Mouse (Mus musculus): ENCODE measurements around the gene Dgkz. TPM values are rescaled to one million over a fixed set of nuclear protein-coding genes. Genes with fewer than 3 reads are reported as not detected.

Dgkz gene
- polyA plus RNA-seq, 1 experiment: 47.1 TPM

DNA sequence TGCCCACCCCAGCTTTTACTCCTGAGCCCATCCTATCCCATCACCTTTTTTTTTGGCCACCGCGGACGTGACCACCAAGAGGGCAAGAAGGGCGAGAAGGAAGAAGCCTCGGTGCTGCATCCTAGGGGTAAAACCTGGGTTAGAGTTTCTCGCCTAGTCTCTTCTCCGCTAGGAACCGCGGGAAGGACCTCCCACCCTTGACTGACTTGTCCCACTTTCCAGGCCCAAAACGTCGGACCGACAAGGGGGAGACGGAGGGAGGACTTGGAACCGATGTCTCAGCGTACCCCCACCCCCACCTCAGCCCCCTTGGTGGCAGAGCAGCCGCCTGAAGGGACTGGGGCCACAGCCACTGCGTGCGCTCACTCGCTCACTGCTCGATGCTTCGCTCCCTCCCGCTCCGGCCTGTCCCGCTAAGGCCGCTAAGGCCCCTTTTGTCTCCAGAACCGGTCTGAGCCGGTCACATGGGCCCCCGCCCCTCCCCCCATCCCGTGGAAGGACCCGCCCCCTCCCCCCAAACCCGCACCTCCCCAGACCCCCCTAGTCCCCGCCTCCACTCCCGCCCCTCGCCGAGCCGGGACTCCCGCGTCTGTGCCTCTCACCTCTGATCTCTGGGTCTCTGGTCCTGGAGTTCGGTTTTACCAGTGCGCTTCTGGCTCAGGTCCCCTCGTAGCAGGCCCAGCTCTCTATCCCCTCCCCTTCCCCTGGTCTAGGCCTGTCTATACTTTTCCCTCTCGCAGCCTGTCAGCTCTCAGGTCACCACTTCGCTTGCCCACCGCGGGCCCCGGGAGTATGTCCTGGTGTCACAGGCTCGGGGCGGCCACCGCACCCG is 44.1 kb downstream of the Dgkz start:
- H3K79me3 ChIP-seq (ENCODE audit: low read depth): no peaks in the 10 kb centered on the region
- H3K36me3 ChIP-seq (ENCODE audit: control insufficient read depth, insufficient read depth): peaks cover 26% of the 10 kb centered on the region
- H3K4me3 ChIP-seq (ENCODE audit: insufficient read depth, poor library complexity, severe bottlenecking): no peak overlapping the region
- H3K79me2 ChIP-seq (ENCODE audit: control insufficient read depth, insufficient read depth): no peaks in the 10 kb centered on the region
- H3K27me3 ChIP-seq (ENCODE audit: control insufficient read depth, insufficient read depth, insufficient read length): no peaks in the 10 kb centered on the region
- H3ac ChIP-seq (ENCODE audit: control insufficient read depth, insufficient read length, low read depth): no peak overlapping the region
- no peak for TF ChIP-seq USF1 (IDR thresholded peaks at IDR 0.05; ENCODE audit: low read depth)
- TF ChIP-seq MYOG (IDR thresholded peaks at IDR 0.05; ENCODE audit: control insufficient read depth, extremely low read depth, insufficient read length): no peak
- no peak for TF ChIP-seq CEBPB (IDR thresholded peaks at IDR 0.05; ENCODE audit: low read depth)
- TF ChIP-seq CTCF (IDR thresholded peaks at IDR 0.05; ENCODE audit: control insufficient read depth, insufficient read depth, insufficient read length): no peak
- TF ChIP-seq MYOD1 (IDR thresholded peaks at IDR 0.05; ENCODE audit: control insufficient read depth, insufficient read length, low read depth): no peak
- no peak for TF ChIP-seq MAX (IDR thresholded peaks at IDR 0.05)
- no peak for TF ChIP-seq FOSL1 (IDR thresholded peaks at IDR 0.05; ENCODE audit: insufficient read depth, low read length, poor library complexity, severe bottlenecking)

GRCm38 (mm10) chr2:91930761-91931291 is 44.8 kb downstream of the Dgkz start:
- H3K4me3 ChIP-seq (ENCODE audit: insufficient read depth, poor library complexity, severe bottlenecking): no peak overlapping the region
- no peak for TF ChIP-seq MYOD1 (IDR thresholded peaks at IDR 0.05; ENCODE audit: control insufficient read depth, insufficient read length, low read depth)
- no peak for TF ChIP-seq USF1 (IDR thresholded peaks at IDR 0.05; ENCODE audit: low read depth)
- TF ChIP-seq FOSL1 (IDR thresholded peaks at IDR 0.05; ENCODE audit: insufficient read depth, low read length, poor library complexity, severe bottlenecking): no peak
- TF ChIP-seq CEBPB (IDR thresholded peaks at IDR 0.05; ENCODE audit: low read depth): no peak
- TF ChIP-seq CTCF (IDR thresholded peaks at IDR 0.05; ENCODE audit: control insufficient read depth, insufficient read depth, insufficient read length): no peak
- no peak for TF ChIP-seq MAX (IDR thresholded peaks at IDR 0.05)
- TF ChIP-seq MYOG (IDR thresholded peaks at IDR 0.05; ENCODE audit: control insufficient read depth, extremely low read depth, insufficient read length): no peak
- H3K36me3 ChIP-seq (ENCODE audit: control insufficient read depth, insufficient read depth): peaks cover 20% of the 10 kb centered on the region
- H3K79me3 ChIP-seq (ENCODE audit: low read depth): no peaks in the 10 kb centered on the region
- H3K27me3 ChIP-seq (ENCODE audit: control insufficient read depth, insufficient read depth, insufficient read length): no peaks in the 10 kb centered on the region
- no peaks in the 10 kb centered on the region for H3K79me2 ChIP-seq (ENCODE audit: control insufficient read depth, insufficient read depth)
- H3ac ChIP-seq (ENCODE audit: control insufficient read depth, insufficient read length, low read depth): no peak overlapping the region

GRCm38 (mm10) chr2:91929936-91930335 is 45.7 kb downstream of the Dgkz start:
- H3ac ChIP-seq (ENCODE audit: control insufficient read depth, insufficient read length, low read depth): no peak overlapping the region
- no peak for TF ChIP-seq MAX (IDR thresholded peaks at IDR 0.05)
- TF ChIP-seq MYOG (IDR thresholded peaks at IDR 0.05; ENCODE audit: control insufficient read depth, extremely low read depth, insufficient read length): no peak
- TF ChIP-seq USF1 (IDR thresholded peaks at IDR 0.05; ENCODE audit: low read depth): no peak
- peak; percentile 53 for TF ChIP-seq CTCF (IDR thresholded peaks at IDR 0.05; ENCODE audit: control insufficient read depth, insufficient read depth, insufficient read length)
- H3K27me3 ChIP-seq (ENCODE audit: control insufficient read depth, insufficient read depth, insufficient read length): no peaks in the 10 kb centered on the region
- no peaks in the 10 kb centered on the region for H3K79me2 ChIP-seq (ENCODE audit: control insufficient read depth, insufficient read depth)
- peaks cover 18% of the 10 kb centered on the region for H3K36me3 ChIP-seq (ENCODE audit: control insufficient read depth, insufficient read depth)
- no peak overlapping the region for H3K4me3 ChIP-seq (ENCODE audit: insufficient read depth, poor library complexity, severe bottlenecking)
- no peaks in the 10 kb centered on the region for H3K79me3 ChIP-seq (ENCODE audit: low read depth)

- no peaks in the 10 kb centered on the region for H3K79me3 ChIP-seq (ENCODE audit: low read depth)
- H3K27me3 ChIP-seq (ENCODE audit: control insufficient read depth, insufficient read depth, insufficient read length): no peaks in the 10 kb centered on the region
- peaks cover 14% of the 10 kb centered on the region for H3K36me3 ChIP-seq (ENCODE audit: control insufficient read depth, insufficient read depth)
- no peaks in the 10 kb centered on the region for H3K79me2 ChIP-seq (ENCODE audit: control insufficient read depth, insufficient read depth)
- TF ChIP-seq MYOD1 (IDR thresholded peaks at IDR 0.05; ENCODE audit: control insufficient read depth, insufficient read length, low read depth) (no peak), CEBPB (IDR thresholded peaks at IDR 0.05; ENCODE audit: low read depth) (no peak), CTCF (IDR thresholded peaks at IDR 0.05; ENCODE audit: control insufficient read depth, insufficient read depth, insufficient read length) (no peak), FOSL1 (IDR thresholded peaks at IDR 0.05; ENCODE audit: insufficient read depth, low read length, poor library complexity, severe bottlenecking) (no peak), USF1 (IDR thresholded peaks at IDR 0.05; ENCODE audit: low read depth) (no peak), MAX (IDR thresholded peaks at IDR 0.05) (no peak), MYOG (IDR thresholded peaks at IDR 0.05; ENCODE audit: control insufficient read depth, extremely low read depth, insufficient read length) (no peak)
- H3K4me3 ChIP-seq (ENCODE audit: insufficient read depth, poor library complexity, severe bottlenecking): no peak overlapping the region
- no peak overlapping the region for H3ac ChIP-seq (ENCODE audit: control insufficient read depth, insufficient read length, low read depth)
Measured at GRCm38 (mm10) chr2:91929455-91929854, 46.2 kb downstream of the Dgkz start.

DNA sequence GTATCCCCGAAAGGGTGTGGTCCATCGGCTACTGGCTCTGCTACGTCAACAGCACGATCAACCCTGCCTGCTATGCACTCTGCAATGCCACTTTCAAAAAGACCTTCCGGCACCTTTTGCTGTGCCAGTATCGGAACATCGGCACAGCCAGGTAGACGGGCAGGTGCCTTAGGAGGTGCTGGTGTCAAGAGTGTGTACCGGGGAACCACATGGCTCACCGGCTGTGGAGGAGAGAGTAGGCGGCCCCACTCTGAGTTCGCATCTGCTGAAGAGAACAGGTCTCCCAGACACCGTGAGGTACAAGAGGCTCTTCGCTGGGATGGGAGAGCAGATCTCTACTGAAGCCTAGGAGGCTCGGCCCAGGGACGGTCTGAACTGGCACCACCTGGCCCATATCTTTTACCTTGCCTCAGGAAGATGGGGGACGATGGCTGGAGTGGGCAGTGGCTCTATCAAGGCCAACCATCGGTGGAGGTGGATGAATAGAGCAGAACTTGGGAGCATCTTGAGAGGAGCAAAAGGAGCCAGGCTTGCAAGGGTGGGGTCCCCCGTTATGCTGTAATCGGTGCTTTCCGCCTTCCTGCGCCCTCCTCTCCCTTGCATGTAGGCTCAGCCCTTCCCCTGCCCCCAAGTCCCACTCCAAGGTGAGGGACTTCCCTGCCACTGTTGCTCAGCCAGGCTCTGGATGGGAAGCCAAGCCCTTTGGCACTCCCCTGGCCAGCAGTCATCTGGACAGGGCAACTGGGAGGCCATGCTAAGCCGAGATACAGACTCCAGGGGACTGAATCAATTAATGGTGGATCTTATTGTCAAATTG is 46.9 kb downstream of the Dgkz start:
- Histone ChIP-seq H3ac (ENCODE audit: control insufficient read depth, insufficient read length, low read depth) (no peak overlapping the region), H3K79me2 (ENCODE audit: control insufficient read depth, insufficient read depth) (no peaks in the 10 kb centered on the region), H3K27me3 (ENCODE audit: control insufficient read depth, insufficient read depth, insufficient read length) (peaks cover under 1% of the 10 kb centered on the region), H3K36me3 (ENCODE audit: control insufficient read depth, insufficient read depth) (peaks cover 9% of the 10 kb centered on the region), H3K4me3 (ENCODE audit: insufficient read depth, poor library complexity, severe bottlenecking) (no peak overlapping the region), H3K79me3 (ENCODE audit: low read depth) (no peaks in the 10 kb centered on the region)
- TF ChIP-seq USF1 (IDR thresholded peaks at IDR 0.05; ENCODE audit: low read depth) (no peak), FOSL1 (IDR thresholded peaks at IDR 0.05; ENCODE audit: insufficient read depth, low read length, poor library complexity, severe bottlenecking) (no peak), MAX (IDR thresholded peaks at IDR 0.05) (no peak), MYOG (IDR thresholded peaks at IDR 0.05; ENCODE audit: control insufficient read depth, extremely low read depth, insufficient read length) (no peak), CEBPB (IDR thresholded peaks at IDR 0.05; ENCODE audit: low read depth) (no peak)

All from C2C12 (cell line).